Mouse (Mus musculus) megakaryocyte progenitor cell, adult 5-6 weeks (primary cell): ENCODE measurements at regions not wholly inside any gene's neighbourhood (a gene's known extent, or its start where the extent isn't known, plus 50 kb on each side); places are given as distances from the start of the nearest gene placed in this dataset.

ENCODE experiments used
- ATAC-seq: replicated peaks from 2 replicates; pipeline ENCODE4 v1.8.0; 2016; ENCODE audit warnings: mild to moderate bottlenecking, moderate TSS enrichment, inconsistent platforms; ENCODE audit not compliant: poor library complexity

DNA sequence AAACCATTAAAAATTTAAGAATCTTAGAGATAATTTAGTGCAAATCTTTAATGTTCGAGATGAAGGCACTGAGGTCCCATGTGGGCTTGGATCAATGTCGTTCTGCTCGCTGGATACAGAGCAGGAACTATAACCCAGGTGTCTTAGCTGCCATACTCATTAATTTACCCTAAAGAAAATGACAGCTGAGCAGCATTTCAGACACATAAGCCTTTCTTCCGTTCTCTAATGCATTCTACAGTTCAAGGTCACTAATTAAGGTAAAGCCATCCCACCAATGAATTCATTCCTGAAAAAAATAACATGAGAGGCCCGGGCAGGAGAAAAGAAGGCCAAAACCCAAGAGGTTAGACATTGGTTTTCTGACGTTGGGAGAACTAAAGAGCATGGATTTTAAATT lies 670.3 kb downstream of the Basp1 start:
- ATAC-seq, result no peak

DNA sequence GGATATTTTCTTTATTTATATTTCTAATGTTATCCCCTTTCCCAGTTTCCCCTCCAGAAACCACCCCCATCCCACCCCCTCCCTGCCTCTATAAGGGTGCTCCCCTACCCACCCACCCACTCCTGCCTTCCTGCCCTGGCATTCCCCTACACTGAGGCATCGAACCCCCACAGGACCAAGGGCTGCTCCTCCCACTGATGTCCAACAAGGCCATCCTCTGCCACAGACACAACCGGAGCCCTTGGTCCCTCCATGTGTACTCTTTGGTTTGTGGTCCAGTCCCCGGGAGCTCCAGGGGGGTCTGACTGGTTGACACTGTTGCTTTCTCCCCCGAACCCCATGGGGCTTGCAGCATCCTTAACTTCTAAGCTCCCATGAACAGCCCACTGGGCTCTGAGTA lies 688.4 kb downstream of the Basp1 start:
- no peak for ATAC-seq

DNA sequence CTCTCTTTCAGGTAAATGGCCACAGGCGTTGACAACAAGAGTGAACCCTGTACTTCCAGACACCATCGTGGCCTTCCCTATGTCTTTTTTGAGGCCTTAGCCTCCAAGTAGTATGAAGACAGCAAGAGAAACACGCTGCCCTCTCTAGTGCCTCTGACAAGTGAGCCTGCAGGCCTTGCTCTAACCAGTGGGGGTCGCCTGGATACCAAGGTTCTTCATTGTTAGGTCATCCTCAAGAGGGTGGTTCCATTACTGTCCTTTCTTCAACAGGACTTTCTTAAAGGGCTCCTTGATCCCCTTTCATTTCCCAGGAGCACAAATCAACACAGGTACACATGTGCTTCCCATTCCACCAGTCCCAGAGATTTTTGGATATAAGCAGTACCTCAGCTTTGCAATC lies 688.9 kb downstream of the Basp1 start:
- no peak for ATAC-seq

DNA sequence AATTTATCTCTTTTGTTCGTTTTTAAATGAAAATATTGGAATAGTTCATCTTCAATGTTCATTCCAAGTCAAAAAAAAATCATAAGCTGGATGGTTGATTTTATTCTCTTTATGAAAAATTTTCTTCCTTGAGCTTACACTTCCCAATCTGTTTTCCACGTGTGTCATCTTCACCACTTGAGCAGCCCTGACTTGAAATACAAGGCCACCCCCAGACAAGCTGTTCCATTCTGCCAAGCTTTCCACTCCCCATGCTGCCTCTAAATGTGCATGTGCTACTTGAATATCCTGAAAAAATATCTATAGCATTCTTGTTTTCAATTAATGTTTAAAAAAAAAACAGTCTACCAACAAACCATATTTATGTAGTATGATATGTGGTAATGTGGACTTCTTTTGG lies 693.2 kb downstream of the Basp1 start:
- ATAC-seq, result no peak

DNA sequence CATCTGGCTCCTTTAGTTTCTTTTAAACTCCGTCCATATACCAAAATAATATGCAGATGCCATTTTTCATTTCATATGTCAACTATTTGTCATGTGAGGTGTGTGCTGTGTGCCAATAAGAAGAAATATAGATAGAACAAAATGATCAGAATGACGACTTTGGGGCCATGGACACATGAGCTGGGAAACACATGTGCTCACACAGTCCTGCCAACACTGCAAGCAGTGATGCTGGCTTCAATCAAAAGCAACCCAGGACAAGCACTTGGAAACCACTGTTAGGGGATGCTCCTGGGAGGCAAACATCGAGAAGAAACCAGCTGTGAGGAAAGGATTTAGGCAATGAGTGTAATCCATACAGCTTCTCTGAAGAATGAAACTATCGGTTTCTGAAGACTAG lies 731.4 kb downstream of the Basp1 start:
- ATAC-seq, result no peak

DNA sequence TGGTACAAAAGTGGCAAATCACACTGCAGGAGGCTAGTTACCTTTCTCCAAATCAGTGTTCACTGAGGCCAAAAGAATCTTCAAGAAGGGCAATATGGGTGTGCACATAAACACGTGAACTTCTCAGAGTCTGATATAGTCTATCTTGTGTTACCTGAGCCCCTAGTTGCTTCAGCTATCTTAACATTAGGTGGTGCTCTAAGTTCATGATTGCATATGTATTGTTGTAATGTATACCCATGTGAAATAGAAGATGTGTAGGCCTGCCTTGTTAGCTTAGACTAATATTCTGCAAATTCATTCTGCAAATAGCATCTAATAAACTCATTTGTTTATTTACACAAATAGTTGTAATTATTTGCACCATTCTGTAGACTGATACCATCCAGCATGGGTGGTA lies 764.6 kb downstream of the Basp1 start:
- ATAC-seq, result no peak

DNA sequence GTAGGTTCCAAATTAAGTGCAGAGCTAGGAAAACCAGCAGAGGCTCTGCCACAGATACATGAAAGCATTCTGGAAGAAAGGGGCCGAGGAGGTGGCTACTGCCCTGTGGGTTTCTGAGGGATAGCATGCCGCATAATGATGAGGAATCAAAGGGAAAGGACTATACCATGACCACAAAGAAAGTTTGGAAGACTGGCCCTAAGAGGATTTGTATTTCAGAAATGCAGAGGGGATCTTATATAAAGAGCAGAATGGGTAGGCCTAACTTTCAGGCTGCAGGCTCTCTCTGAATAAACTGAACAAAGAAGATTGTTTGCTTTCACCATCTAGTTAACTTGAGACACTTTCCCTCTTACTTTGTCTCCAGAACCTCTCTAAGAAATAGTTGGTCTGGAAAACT lies 777.9 kb downstream of the Basp1 start:
- no peak for ATAC-seq

DNA sequence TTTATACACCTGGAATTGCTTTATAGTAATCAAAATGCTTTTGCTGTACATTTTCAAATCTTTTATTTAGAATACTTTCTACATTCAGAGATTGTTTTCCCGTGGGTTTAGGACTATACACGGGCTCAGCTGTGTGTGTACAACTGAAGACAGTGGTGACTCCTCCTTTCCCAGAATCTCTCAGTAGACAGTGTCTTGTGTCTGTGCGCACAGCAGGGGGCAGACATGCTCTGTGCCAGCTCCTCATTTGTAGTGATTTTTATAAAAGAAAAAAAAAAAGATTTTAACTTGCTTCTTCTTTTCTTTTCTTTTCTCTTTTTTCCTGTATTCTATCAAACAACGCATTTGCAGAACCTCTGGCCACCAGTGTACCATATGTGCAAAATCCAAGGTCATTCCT lies 817.3 kb downstream of the Basp1 start:
- peak; percentile 93 for ATAC-seq

DNA sequence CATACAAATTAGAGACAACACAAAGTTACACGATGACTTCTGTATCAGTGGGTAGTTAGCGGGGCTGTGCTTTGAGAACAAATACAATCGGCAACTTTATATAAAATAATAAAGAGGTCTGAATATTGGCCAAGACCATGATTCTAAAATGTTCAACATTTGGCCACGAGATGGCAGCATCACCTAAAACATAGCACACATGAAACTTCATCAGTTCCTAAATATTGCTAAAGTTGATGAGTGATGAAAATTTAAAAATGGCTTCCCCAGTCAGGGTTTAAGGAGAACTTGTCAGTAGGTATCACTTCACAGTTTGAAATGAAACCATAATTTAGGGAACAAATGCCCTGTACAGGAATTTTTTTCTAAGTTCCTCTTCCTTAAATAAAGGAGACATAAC lies 824.6 kb downstream of the Basp1 start:
- peak; percentile 97 for ATAC-seq

DNA sequence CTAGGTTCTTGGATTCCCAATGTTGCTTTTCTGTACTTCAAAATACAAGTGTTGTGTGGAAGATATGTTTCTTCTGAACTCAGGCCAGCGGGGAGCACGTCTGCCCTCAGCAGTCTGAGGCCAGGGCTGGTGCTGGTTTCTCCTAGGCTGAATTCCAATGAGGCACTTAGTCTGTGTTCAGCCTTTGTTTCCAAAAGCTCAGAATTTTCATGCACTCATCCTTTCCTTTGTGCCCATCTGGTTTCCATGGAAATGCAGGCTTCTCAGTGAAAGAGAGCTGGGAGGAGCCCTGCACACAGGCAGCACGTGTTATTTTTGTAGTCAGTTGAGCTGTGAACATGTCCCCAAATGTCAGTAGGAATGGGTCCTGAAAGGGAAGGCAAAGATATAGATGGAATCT lies 846.6 kb downstream of the Basp1 start:
- no peak for ATAC-seq

DNA sequence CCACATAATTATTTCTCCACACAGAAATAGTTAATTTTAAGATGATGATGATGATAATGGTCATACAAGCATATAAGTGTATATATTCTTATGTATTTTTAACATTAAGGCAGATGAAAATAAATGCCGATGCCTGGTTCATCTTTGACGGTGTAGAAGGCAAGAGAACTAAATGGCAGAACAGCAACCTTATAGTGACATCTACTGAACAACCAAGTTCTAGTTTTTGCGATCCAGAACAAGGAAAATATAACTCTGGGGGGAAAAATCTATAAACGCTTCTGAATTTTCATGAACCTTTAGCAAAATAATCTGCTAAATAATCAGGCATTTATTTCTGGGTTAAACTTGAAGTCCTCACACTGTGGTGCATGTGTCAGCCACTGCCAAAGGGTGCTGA lies 856.8 kb downstream of the Basp1 start:
- no peak for ATAC-seq

DNA sequence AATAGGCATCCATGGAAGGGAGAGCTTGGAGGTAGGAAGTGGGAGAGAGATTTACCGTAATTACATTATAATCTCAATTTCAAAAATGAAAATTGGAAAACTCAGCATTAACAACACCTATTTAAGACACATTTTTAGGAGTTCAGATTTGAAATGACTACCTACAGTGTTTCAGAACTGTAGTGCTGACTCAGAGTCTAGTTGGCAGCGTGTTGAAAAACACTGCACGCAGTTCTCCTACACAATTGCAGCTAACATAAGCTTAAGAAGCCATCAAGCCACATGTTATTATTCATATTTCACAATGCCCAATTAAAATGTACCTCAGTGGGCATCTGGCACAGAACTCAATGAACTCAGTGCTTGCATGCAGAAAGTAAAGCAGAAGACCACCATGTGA lies 863.5 kb downstream of the Basp1 start:
- no peak for ATAC-seq

DNA sequence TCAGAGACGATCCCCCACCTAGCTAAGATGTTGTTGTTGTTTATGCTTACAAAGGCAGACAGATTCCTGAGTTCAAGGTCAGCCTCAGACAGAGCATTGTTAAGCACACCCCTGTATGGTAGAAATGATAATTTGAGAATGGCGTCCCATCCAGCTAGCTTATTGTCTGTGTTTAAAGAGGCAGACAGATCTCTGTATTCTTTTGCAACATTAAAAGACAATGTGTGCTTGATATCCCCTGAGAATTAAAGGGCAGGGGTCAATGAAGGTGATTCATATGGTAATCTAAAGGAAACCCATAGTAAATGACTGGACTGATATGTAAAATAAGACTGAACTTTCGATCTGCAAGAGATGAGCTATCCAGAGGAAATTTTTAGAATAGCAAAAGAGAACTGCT lies 883.5 kb downstream of the Basp1 start:
- no peak for ATAC-seq

DNA sequence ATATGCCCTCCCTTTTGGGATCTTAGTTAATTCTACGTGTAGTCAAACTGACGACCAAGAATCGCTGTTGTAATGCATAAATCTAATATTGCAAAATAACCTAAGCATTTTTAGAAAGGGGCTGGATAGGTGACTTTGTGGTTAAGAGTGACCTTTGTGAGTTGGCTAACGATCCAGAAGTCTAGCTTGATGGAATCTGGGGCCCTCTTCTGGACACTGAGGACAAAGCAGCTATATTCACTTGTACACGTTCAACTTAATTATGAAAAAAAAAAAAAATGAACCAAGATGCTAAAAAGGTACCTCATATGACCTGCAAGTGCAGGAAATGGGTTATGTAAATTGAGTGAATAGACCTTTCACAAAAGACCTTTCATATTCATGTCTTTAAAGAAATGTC lies 886.2 kb downstream of the Basp1 start:
- no peak for ATAC-seq

DNA sequence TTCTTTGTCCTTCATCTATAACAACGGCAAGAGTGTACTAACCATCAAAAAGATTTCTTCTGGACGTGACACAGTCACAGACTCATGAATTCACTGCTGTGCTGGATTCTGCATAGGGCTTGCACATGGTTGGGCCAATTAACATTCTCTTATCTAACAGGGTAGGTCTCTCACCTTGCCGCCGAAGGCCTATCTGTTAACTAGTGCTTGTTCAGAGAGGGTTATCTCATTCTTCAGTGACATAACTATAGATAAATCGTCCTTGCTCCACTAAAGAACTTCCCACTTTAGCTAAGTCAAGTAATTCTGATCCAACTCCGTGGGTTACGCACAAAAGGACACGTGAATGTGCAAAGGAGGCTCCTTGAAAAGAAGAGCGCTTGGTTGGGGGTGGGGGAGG lies 899.6 kb downstream of the Basp1 start:
- ATAC-seq, result no peak

DNA sequence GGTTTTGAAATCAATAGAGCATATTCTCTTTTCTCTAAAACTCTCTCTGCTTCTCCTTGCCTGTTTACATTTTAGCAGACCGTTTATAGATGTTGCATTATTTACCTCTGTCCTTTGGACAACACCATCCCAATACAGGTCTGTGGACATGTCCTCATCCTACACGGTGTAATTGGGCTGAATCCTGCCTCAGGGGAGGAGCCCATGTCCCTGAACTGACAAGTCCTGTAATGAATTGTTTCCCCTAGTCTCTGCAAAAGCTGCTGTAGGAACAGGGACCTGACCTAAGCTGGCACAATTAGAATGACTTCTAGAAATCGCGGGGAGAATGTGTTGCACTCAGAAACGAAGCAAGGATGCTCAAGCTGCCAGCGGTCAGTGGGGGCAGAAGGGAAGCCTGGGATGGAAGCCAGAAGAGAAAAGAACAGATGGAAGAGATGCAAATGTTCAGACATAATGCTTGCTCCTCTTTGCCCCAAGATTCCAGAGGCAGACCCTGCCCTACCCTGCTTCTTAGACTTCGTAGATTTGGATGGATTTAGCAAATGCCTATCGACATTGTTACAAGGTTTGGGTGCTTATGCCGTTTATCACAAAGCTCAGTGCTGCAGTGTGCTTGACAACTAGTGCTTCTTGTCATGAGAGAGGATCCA lies 911.5 kb downstream of the Basp1 start:
- no peak for ATAC-seq

DNA sequence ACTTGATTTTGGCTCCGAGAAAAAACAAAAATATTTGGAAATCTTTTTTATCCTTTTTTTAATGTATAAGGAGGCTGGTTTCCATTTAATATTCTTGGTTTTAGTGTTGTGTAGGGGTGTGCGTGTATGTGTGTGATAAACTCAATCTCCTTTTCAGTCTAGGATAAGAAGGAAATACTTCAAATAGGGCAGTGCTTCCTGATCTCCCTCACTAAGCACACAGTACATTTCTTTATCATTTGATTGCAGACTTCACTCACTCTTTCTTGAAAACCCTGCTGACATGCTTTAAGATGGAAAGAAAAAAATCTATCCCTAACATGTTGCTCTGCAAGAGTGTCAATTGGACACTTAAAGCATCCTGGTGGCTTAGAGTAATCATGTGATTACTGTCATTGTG lies 927.3 kb downstream of the Basp1 start:
- no peak for ATAC-seq

DNA sequence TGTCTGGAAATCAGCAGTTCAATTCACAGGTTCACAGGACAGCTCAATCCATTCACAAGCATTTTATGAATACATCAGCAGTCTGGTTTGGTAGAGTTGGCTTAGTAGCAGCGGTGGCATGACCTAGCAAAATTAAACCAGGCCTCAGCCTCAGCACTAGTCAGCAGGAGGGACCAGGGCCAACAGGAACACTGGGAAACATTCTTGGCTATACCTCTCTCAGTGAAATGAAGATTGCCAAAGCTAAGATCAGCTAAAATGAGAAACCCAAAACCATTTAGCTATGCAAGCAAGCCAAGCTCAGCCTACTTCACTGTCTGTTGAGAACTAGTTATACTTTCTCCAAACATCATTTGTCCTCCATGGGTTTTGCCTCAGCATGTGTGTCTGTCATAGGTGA lies 945.3 kb downstream of the Basp1 start:
- no peak for ATAC-seq

DNA sequence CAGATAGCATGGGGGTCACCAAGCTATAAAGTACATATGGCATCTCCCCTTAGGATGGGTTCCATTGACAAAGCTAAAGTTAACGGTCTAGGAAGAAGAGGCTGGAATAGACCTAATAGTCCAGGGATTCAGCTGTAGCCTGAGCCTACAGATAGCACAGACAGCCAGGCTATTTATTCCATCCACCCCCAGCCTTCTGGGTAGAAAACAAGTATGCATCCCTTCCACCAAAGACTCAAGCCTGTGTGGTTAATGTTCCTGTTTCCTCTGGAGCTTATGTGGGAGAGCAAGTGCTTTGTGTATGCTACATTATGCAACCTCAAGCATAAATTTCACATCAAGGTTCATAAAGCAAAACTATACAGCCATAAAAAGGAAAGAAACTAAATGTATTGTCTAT lies 955.8 kb downstream of the Basp1 start:
- no peak for ATAC-seq

DNA sequence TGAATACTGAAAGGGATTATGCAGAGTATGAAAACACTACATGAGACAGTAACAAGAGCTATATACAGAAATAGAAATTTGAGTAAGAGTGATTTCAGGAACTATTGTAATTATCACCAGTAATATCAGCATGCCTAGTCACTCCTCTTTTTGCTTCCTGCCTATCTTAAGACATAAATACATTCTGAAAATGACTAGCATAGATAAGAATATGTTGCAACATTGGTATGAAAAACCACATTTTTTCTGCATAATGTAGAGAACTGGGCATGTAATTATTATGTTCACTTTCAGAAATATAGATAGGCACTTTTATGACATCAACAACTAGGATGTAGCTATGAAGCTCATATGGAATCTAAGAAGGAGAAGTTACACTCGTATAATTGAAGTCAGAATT lies 980.5 kb downstream of the Basp1 start:
- ATAC-seq, result no peak

DNA sequence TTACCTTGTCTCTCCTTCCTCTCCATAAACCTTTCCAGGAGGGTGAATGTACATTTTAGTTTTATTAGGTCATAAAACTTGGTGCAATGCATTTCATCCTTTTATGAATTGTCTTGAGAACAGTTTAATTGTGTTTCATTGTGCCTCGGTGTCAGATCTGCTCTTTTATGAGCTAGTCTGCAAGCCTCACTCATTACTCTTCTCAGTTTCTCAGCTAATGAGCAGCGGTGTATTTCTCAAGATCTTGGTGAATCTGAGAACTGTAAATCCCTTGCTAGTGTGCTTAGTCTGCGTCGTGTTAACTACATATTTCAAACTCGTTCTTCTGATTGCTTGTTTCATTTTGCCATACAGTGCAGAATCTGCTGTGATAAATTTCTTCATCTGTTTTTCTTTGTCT lies 984.4 kb downstream of the Basp1 start:
- no peak for ATAC-seq

DNA sequence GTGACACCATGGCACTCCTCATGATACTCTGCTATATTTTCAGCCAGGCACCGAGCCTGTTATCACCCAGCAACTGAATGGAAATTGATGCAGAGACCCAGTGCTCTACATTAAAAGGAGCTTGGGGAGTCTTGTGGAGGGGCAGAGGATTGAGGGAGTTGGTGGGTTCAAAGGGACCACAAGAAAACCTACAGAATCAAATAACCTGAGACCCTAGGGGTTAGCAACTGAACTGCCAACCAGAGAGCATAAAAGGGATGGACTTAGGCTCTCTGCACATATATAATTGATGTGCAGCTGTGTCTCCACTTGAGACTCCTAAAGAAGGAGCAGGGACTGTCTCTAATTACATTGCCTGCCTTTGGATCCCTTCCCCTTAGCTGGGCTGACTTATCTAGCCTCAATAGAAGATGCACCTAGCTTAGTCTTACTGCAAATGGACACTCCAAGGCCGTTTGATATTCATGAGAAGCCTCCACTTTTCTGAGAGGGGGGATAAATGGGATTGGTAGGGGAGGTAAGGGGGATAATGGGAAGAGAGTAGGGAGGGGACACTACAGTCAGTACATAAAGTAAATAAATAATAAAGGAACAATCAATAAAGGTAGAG lies 991.1 kb downstream of the Basp1 start:
- no peak for ATAC-seq

DNA sequence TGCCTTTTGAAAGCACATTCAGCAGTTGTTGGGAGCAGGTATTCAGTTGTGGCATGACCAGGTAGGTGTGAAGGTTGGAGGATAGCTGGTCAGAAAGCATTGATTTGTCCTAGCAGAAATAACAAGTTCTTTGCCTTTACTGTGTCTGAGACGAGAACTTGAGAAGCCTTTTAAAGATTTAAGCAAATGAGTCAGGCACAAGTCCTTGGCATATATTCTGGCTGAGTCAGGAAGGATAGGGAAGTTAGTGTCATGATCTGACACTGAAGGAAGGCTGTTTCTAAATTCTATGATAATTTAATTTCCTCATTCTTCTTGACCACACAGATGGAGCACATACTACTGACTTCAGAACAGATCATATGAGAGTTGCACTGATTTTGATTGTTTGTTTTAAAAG lies 993.8 kb downstream of the Basp1 start:
- no peak for ATAC-seq
